Mouse (Mus musculus) hindbrain, embryonic 13.5 days (tissue): ENCODE measurements around the gene Nmnat2. TPM values are rescaled to one million over a fixed set of nuclear protein-coding genes. Genes with fewer than 3 reads are reported as not detected.

Experiments
- ATAC-seq: fragments of 200-750 bp; cut with Nextera tagmentation; 2 replicates; pipeline ENCODE4 v1.8.0; 2017; ENCODE audit warnings: moderate TSS enrichment; ENCODE audit not compliant: low FRiP score
- H3K27ac ChIP-seq: fragments of 300-500 bp; sonication (generic); 2 replicates; pipeline ENCODE4 v1.5.1; 2015; ENCODE audit warnings: inconsistent platforms, mild to moderate bottlenecking, moderate library complexity
- H3K27me3 ChIP-seq: fragments of 300-500 bp; sonication (generic); 2 replicates; pipeline ENCODE4 v1.6.1; 2015; ENCODE audit warnings: mild to moderate bottlenecking, inconsistent platforms
- H3K36me3 ChIP-seq: fragments of 300-500 bp; sonication (generic); 2 replicates; pipeline ENCODE4 v1.6.1; 2015; ENCODE audit warnings: mild to moderate bottlenecking, inconsistent platforms
- H3K4me1 ChIP-seq: fragments of 300-500 bp; sonication (generic); replicated peaks from 2 replicates; pipeline ENCODE4 v1.6.1; 2015; ENCODE audit warnings: inconsistent platforms
- H3K4me2 ChIP-seq: fragments of 300-500 bp; sonication (generic); 2 replicates; pipeline ENCODE4 v1.6.1; 2015; ENCODE audit warnings: inconsistent platforms, mild to moderate bottlenecking, moderate library complexity
- H3K4me3 ChIP-seq: fragments of 300-500 bp; sonication (generic); 2 replicates; pipeline ENCODE4 v1.5.1; 2015; ENCODE audit warnings: mild to moderate bottlenecking, inconsistent platforms
- H3K9ac ChIP-seq: fragments of 300-500 bp; sonication (generic); 2 replicates; pipeline ENCODE4 v1.6.1; 2015; ENCODE audit warnings: mild to moderate bottlenecking, inconsistent platforms
- H3K9me3 ChIP-seq: fragments of 300-500 bp; sonication (generic); 2 replicates; pipeline ENCODE4 v1.6.1; 2016; ENCODE audit warnings: inconsistent platforms
- WGBS: fragments of 180-500 bp; shearing (Covaris S2); methylation state at CpG from one replicate; pipeline ENCODE4 v1.1.7; 2015; 5-methylcytosine and 5-hydroxymethylcytosine counted together
- polyA plus RNA-seq: library from polyadenylated mRNA; unstranded; fragments of >200 nt; fragmentation: Nextera tagmentation; extraction: Ambion mirVana; gene quantifications from 2 replicates; pipeline ENCODE4 v1.2.1, GENCODE M21; 2015

Nmnat2 gene
- polyA plus RNA-seq, 1 experiment from 2014 or later: 68.0 TPM

- H3K27me3 ChIP-seq: no peaks in the 10 kb centered on the region
- no peak overlapping the region for H3K4me2 ChIP-seq
- no peak overlapping the region for H3K9ac ChIP-seq
- no peaks in the 10 kb centered on the region for H3K36me3 ChIP-seq
- no peak overlapping the region for H3K4me3 ChIP-seq
- 0 out of 2 replicates have a peak, but pooled peaks cover 3% of the 10 kb centered on the region for H3K4me1 ChIP-seq
- H3K27ac ChIP-seq: no peak overlapping the region
- no peaks in the 10 kb centered on the region for H3K9me3 ChIP-seq
- WGBS: 85% methylated on average over 11 of the region's 11 CpGs
- ATAC-seq: no peak
Observed at GRCm38 (mm10) chr1:153144021-153144420, 189.2 kb downstream of the Nmnat2 start.

GRCm38 (mm10) chr1:153145791-153146190 is 191.0 kb downstream of the Nmnat2 start:
- H3K9ac ChIP-seq: no peak overlapping the region
- no peaks in the 10 kb centered on the region for H3K9me3 ChIP-seq
- 82% methylated on average over 5 of the region's 5 CpGs for WGBS
- no peaks in the 10 kb centered on the region for H3K36me3 ChIP-seq
- H3K4me3 ChIP-seq: no peak overlapping the region
- no peak overlapping the region for H3K27ac ChIP-seq
- ATAC-seq: no peak
- no peak overlapping the region for H3K4me2 ChIP-seq
- H3K27me3 ChIP-seq: no peaks in the 10 kb centered on the region
- H3K4me1 ChIP-seq: 0 out of 2 replicates have a peak, but pooled peaks cover 1% of the 10 kb centered on the region

DNA sequence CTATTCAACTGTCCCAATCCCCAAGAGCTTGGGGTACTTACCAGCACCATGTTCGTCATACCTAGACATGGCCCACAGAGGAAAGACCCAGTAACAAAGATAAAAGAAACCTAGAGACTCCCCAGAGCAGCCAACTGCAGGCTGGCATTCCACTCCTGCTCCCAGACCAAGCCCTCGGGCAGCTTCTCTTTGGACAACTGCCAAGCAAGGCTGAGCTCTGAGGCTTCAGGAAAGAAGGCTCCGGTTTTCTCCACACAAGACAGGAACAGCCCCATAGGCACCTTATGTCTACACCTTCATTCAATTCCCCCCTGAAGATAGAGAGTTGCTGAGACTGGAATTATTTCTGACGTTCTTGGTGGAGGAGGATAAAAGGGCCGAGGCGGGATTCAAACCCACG is 197.8 kb downstream of the Nmnat2 start:
- no peaks in the 10 kb centered on the region for H3K27me3 ChIP-seq
- 76% methylated on average over 7 of the region's 7 CpGs for WGBS
- no peaks in the 10 kb centered on the region for H3K36me3 ChIP-seq
- no peak overlapping the region for H3K4me3 ChIP-seq
- no peak overlapping the region for H3K9ac ChIP-seq
- H3K9me3 ChIP-seq: no peaks in the 10 kb centered on the region
- ATAC-seq: no peak
- H3K4me1 ChIP-seq: peaks cover 17% of the 10 kb centered on the region
- no peak overlapping the region for H3K27ac ChIP-seq
- no peak overlapping the region for H3K4me2 ChIP-seq

DNA sequence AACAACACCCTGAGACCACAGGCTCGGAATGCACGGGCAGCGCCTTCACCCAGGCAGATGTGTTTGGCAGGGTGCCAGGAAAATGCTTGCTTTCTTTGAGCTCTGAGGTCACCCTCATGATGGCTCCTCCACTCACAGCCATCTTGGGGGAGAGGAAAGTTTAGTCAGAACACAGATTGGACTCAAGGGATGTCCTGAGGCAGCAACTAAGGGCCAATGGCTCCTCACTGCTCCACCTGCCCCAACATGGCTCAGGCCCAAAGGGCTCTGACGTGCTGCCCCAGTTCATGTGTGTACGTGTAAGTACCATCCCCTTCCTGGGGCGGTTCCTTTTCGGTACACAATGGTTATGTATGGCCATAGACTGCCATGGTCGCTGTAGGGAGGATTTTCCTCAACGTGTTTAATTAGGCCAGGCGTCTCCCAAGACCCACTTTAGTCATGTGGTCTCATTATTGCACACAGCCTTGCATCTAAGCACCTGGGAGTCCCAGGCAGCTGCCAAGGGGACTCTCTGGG is 198.9 kb downstream of the Nmnat2 start:
- H3K27ac ChIP-seq: peak overlapping the region; percentile 24; the same call in 1 of the 2 replicates
- WGBS: 59% methylated on average over 10 of the region's 10 CpGs
- peak; percentile 46; the same call in 1 of the 2 replicates for ATAC-seq
- no peaks in the 10 kb centered on the region for H3K27me3 ChIP-seq
- H3K36me3 ChIP-seq: no peaks in the 10 kb centered on the region
- no peak overlapping the region for H3K4me2 ChIP-seq
- H3K4me3 ChIP-seq: no peak overlapping the region
- peaks cover 17% of the 10 kb centered on the region for H3K4me1 ChIP-seq
- H3K9ac ChIP-seq: no peak overlapping the region
- no peaks in the 10 kb centered on the region for H3K9me3 ChIP-seq

DNA sequence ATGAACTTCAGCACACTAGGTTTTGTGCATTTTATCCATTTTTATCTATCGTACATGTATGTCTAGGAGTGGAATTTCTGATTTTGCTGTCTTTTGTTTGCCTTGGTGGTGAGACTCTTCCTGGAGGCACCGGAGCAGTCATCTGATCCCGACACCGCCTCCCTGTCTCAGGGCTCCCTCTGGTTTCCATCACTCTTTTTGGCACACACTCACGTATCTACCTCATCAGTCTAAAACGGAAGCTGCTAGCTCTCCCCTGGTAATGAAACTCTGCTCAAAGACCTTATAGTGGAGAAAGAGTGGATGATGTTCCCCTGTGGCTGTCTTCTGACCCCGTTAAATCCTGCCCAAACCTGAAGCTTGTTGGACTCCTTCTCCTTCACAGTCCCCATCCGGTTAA is 200.6 kb downstream of the Nmnat2 start:
- Histone ChIP-seq H3K27me3 (no peaks in the 10 kb centered on the region), H3K36me3 (no peaks in the 10 kb centered on the region), H3K4me3 (no peak overlapping the region), H3K9ac (no peak overlapping the region), H3K27ac (no peak overlapping the region), H3K9me3 (no peaks in the 10 kb centered on the region), H3K4me1 (peaks cover 17% of the 10 kb centered on the region), H3K4me2 (no peak overlapping the region)
- ATAC-seq: no peak
- 88% methylated on average over 8 of the region's 8 CpGs for WGBS

DNA sequence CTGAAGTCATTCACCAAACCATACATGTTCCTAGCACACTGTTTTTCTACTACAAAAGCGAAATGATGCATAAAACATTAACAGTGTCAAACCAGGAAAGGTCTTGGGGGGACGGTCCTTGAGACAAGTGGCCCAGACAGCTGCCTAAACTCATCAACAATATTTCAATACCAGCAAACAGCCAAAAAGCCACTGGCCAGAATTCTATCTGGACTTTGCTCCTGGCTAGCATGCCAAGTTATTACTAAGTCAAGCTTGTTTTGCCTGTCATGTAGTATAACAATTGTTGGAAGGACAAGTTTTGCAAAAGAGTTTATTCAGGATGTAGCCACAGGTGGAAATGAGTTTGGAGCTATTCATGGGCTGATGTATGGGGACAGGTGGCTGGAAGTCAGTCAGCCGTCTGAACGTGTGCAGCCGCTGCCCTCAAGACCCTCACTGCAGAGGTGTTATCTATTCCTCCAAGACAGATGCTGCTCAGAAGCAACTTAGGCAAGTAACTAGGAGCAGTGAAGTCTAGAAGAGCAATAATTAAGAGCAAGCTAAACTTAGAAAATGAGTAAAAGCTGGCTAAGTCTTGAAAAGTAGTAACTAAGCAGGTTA is 202.3 kb downstream of the Nmnat2 start:
- H3K9ac ChIP-seq: no peak overlapping the region
- no peaks in the 10 kb centered on the region for H3K27me3 ChIP-seq
- H3K4me1 ChIP-seq: peaks cover 17% of the 10 kb centered on the region
- H3K36me3 ChIP-seq: no peaks in the 10 kb centered on the region
- WGBS: 81% methylated on average over 5 of the region's 5 CpGs
- no peak overlapping the region for H3K27ac ChIP-seq
- no peak overlapping the region for H3K4me3 ChIP-seq
- no peak for ATAC-seq
- H3K9me3 ChIP-seq: no peaks in the 10 kb centered on the region
- H3K4me2 ChIP-seq: no peak overlapping the region

DNA sequence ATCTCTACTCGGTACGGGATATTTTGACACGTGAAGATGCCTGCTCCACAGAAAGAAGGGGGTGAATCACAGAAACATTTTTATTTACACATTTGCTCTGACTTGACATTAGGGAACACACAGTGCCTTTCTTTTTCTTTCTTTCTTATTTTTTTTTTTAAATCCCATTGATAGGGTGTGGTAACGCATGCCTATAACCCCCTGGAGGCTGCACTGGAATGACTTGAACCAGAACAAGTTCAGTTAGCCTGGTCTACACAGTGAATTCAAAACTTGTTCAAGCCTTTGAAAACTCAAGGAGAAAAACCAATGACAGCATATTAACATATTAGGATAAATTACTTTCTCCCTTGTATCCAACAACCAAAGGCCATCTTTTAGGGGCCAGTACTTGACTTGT is 204.3 kb downstream of the Nmnat2 start:
- ATAC-seq: no peak
- Histone ChIP-seq H3K27ac (no peak overlapping the region), H3K4me3 (no peak overlapping the region), H3K9me3 (no peaks in the 10 kb centered on the region), H3K27me3 (no peaks in the 10 kb centered on the region), H3K4me2 (no peak overlapping the region), H3K9ac (no peak overlapping the region), H3K4me1 (peaks cover 2% of the 10 kb centered on the region; the same call in 1 of the 2 replicates), H3K36me3 (no peaks in the 10 kb centered on the region)
- 93% methylated on average over 4 of the region's 4 CpGs for WGBS

GRCm38 (mm10) chr1:153163831-153164230 is 209.0 kb downstream of the Nmnat2 start:
- no peak overlapping the region for H3K9ac ChIP-seq
- 75% methylated on average over 3 of the region's 3 CpGs for WGBS

GRCm38 (mm10) chr1:153168293-153168692 is 213.5 kb downstream of the Nmnat2 start:
- ATAC-seq: no peak
- no peak overlapping the region for H3K4me2 ChIP-seq
- H3K9ac ChIP-seq: no peak overlapping the region
- WGBS: 75% methylated on average over 5 of the region's 5 CpGs
- H3K36me3 ChIP-seq: no peaks in the 10 kb centered on the region
- H3K9me3 ChIP-seq: no peaks in the 10 kb centered on the region
- no peak overlapping the region for H3K4me3 ChIP-seq
- no peaks in the 10 kb centered on the region for H3K27me3 ChIP-seq
- H3K4me1 ChIP-seq: peaks cover 13% of the 10 kb centered on the region; the same call in 1 of the 2 replicates
- no peak overlapping the region for H3K27ac ChIP-seq

More at GRCm38 (mm10) chr1:153163831-153164230, 209.0 kb downstream of the Nmnat2 start:
- H3K27ac ChIP-seq: no peak overlapping the region
- no peaks in the 10 kb centered on the region for H3K27me3 ChIP-seq
- no peak overlapping the region for H3K4me3 ChIP-seq
- H3K9me3 ChIP-seq: no peaks in the 10 kb centered on the region
- no peaks in the 10 kb centered on the region for H3K4me1 ChIP-seq
- no peaks in the 10 kb centered on the region for H3K36me3 ChIP-seq
- H3K4me2 ChIP-seq: no peak overlapping the region
- no peak for ATAC-seq

Other genes starting within 250 kb of the Nmnat2 start
- not detected in 2 replicates for gene Apobec4, start 204.4 kb upstream of the Nmnat2 start, polyA plus RNA-seq
- gene Rgl1, start 188.6 kb upstream of the Nmnat2 start, polyA plus RNA-seq: 19.8 and 24.0 TPM in 2 replicates
- gene Arpc5, start 188.5 kb upstream of the Nmnat2 start, polyA plus RNA-seq: 343 and 364 TPM in 2 replicates
- 2.5 and 3.4 TPM in 2 replicates for gene Ncf2, start 154.8 kb upstream of the Nmnat2 start, polyA plus RNA-seq
- 33.8 and 37.1 TPM in 2 replicates for gene Smg7, start 52.3 kb upstream of the Nmnat2 start, polyA plus RNA-seq
- gene Lamc2, start 231.5 kb downstream of the Nmnat2 start, polyA plus RNA-seq: 0.80 and 0.84 TPM in 2 replicates